Comparison of ENCODE assay signal across 27 mouse cellular contexts in the genomic region with DNA sequence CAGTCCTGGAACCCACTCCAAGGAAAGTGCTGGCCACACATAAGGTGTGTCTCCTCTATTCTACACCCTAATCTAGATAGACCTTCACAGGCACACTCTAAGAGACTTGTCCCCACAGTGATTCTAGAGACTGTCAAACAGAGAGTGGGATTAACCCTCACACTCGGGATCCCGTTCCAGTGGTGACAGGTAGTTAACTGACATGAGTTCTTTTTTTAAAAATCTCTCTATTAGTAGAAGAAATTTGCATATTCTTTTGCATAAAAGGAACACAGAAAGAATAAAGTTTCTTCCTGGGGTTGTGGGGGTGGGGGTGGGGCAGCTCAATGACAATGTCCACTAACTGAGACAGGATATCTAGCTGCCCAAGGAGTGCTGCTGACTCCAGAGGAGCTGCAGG.
"Had no signal": no experiment of that assay in that cellular context is flagged by ENCODE, and none has a peak within 500 bp of the region (broad histone marks: within the 10 kb centered on the region; RNA-seq: fewer than 3 reads in every experiment).

No protein-coding gene starts in this region.

- H3K27me3 ChIP-seq: embryonic facial prominence, embryonic 12.5 days; embryonic facial prominence, embryonic 13.5 days; embryonic facial prominence, embryonic 15.5 days; forebrain, embryonic 13.5 days; forebrain, embryonic 15.5 days had no signal

- H3K36me3 ChIP-seq: embryonic facial prominence, embryonic 10.5 days; embryonic facial prominence, embryonic 12.5 days; embryonic facial prominence, embryonic 13.5 days; embryonic facial prominence, embryonic 15.5 days; forebrain, embryonic 10.5 days; forebrain, embryonic 12.5 days; forebrain, embryonic 15.5 days had no signal

- DNase-seq: cerebellum, adult 9-10 months; cerebellum, adult 9-11 months; cerebellum, postnatal 10 days; cerebellum, postnatal 14 days; cerebellum, postnatal 25 days; cerebellum, postnatal 36 days; embryo, embryonic 11 days; forebrain, postnatal 0 days; gastrocnemius, adult 2 months; gastrocnemius, postnatal 10 days; gastrocnemius, postnatal 14 days; gastrocnemius, postnatal 25 days; gastrocnemius, postnatal 36 days; heart, adult 11 months; heart, adult 18-20 months; heart, adult 2 months had no signal

- H3K4me2 ChIP-seq: embryonic facial prominence, embryonic 12.5 days; embryonic facial prominence, embryonic 13.5 days; embryonic facial prominence, embryonic 15.5 days; forebrain, embryonic 12.5 days; forebrain, embryonic 13.5 days; forebrain, embryonic 15.5 days had no signal

- ATAC-seq: forebrain, embryonic 13.5 days; forebrain, embryonic 14.5 days; forebrain, embryonic 15.5 days; forebrain, embryonic 16.5 days; forebrain, postnatal 0 days had no signal

- H3K9ac ChIP-seq: embryonic facial prominence, embryonic 12.5 days; embryonic facial prominence, embryonic 13.5 days; embryonic facial prominence, embryonic 15.5 days; forebrain, embryonic 12.5 days; forebrain, embryonic 13.5 days; forebrain, embryonic 15.5 days; forebrain, postnatal 0 days had no signal

- H3K4me3 ChIP-seq: embryonic facial prominence, embryonic 10.5 days; embryonic facial prominence, embryonic 12.5 days; embryonic facial prominence, embryonic 13.5 days; embryonic facial prominence, embryonic 15.5 days; erythroblast, embryonic 14.5 days; forebrain, embryonic 10.5 days; forebrain, embryonic 12.5 days; forebrain, embryonic 13.5 days; forebrain, embryonic 15.5 days; gastrocnemius, adult 2 months; heart, adult 2 months had no signal

- H3K9me3 ChIP-seq: embryonic facial prominence, embryonic 10.5 days; embryonic facial prominence, embryonic 12.5 days; embryonic facial prominence, embryonic 13.5 days; embryonic facial prominence, embryonic 15.5 days; forebrain, embryonic 10.5 days; forebrain, embryonic 12.5 days; forebrain, embryonic 13.5 days; forebrain, embryonic 15.5 days had no signal

- H3K4me1 ChIP-seq: embryonic facial prominence, embryonic 12.5 days; forebrain, embryonic 12.5 days; forebrain, embryonic 13.5 days; forebrain, embryonic 15.5 days had no signal

- H3K27ac ChIP-seq: embryonic facial prominence, embryonic 10.5 days; embryonic facial prominence, embryonic 12.5 days; embryonic facial prominence, embryonic 13.5 days; embryonic facial prominence, embryonic 15.5 days; forebrain, embryonic 10.5 days; forebrain, embryonic 12.5 days; forebrain, embryonic 13.5 days; forebrain, embryonic 15.5 days; gastrocnemius, adult 2 months; heart, adult 2 months had no signal
